Mouse (Mus musculus) kidney, adult 9 months (tissue): ENCODE data around the gene Cox14.
A peak's percentile ranks its signal among the peaks of the same experiment; 100 is the strongest.
"Not testable (repeated sequence)": the region's sequence is repeated elsewhere in the genome, so short reads cannot be mapped to it uniquely, and the experiment has no call there.

Experiments used
- DNase-seq: peaks from one replicate; pipeline ENCODE4 v3.0.0; 2022

The Cox14 gene

DNA sequence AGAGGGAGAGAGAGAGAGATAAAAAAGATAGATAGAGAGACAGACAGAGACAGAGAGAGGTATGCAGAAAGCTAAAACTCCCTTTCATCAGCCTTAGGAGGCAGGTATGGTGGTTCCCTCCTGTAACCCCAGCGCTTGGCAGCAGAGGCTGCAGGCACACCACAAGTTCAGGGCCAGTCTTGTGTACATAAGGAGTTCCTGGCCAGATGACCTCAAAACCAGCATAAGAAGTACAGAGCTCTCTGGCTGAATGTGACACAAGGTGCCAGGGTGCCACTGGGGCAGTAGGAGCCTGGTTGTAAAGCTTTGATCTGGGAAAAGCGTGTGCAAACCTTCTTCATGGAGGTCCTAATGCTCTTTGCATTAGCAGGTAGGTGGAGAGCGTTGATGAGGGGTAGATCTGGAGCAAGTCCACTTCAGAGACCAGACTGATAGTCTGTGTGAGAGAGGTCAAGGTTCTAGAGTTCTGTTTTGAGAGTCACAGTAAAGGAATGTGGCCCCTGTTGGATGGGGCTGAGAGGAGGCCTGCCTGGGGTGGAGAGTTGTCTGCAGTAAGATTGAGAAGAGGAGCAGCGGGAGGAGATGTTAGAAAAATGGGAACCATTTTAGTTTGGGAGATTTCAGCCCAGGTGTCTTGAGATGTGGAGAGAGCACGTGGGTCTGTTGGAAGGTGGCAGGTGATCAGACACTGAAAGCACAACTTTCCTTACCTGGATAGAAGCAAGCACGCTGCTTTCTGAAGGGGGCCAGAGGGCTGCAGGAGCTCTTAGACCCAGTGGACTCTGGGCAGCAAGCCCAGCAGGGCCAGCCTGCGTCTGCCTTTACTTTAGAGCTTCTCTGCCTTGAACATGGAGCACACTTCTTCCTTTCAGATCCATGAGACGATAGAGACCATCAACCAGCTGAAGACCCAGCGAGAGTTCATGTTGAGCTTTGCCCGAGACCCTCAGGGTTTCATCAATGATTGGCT is 14.9 kb upstream of the Cox14 start:
- no peak for DNase-seq

DNA sequence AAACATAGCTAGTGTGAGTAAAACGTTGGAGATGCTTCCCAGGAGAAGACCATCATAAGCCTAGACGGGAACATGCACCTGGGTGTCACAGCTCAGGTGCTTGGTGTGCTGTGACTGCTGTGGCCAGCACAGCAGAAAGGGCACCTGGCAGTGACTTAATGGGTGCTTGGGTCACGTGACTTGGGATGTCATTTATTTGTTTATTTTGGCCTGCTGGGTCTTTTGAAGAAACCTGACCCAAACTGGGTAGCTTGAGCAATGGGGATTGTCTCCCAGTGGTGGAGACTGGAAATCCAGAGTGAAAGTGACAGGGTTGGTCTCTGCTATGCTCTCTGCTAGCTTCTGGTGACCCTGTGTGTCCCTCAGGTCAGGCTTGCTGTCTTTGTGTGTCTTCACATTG is 13.9 kb upstream of the Cox14 start:
- DNase-seq, result no peak

GRCm38 (mm10) chr15:99712666-99713559 is 12.5 kb upstream of the Cox14 start:
- DNase-seq, result no peak

- DNase-seq, result no peak
These were observed 11.8 kb upstream of the Cox14 start for GRCm38 (mm10) chr15:99713569-99713968.

DNA sequence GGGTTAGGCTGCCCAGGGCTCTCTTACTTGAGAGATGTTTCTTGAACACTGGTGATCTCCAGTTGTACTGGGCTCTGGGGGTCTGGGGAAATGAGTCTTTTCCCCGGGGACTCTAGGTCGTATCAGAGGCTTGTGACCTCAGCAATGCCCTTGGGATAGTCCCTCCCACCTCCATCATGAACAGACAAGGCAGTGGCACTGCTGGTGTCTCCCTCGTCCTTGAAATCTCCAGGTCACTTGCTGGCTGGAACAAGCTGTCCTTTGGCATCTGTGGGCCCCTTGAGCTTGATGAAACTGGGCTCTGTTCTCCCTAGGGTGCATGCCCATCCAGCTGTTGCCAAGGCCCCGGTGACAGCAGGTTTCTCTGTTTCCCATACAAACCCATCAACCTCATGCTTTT is 11.2 kb upstream of the Cox14 start:
- DNase-seq, result no peak

- DNase-seq, result peak; percentile 90
These were observed 10.6 kb upstream of the Cox14 start for GRCm38 (mm10) chr15:99714858-99715257.

GRCm38 (mm10) chr15:99715361-99715865 is 10.0 kb upstream of the Cox14 start:
- no peak for DNase-seq

- peak; percentile 83 for DNase-seq
These were observed 9.3 kb upstream of the Cox14 start for GRCm38 (mm10) chr15:99715982-99716746.

GRCm38 (mm10) chr15:99716814-99717213 is 8.6 kb upstream of the Cox14 start:
- DNase-seq, result no peak

GRCm38 (mm10) chr15:99717386-99718334 is 7.8 kb upstream of the Cox14 start, which contains the start of gene Gpd1:
Gene Gpd1, plus strand, starts transcription at chr15:99717515.
- DNase-seq, result peak; percentile 90

DNA sequence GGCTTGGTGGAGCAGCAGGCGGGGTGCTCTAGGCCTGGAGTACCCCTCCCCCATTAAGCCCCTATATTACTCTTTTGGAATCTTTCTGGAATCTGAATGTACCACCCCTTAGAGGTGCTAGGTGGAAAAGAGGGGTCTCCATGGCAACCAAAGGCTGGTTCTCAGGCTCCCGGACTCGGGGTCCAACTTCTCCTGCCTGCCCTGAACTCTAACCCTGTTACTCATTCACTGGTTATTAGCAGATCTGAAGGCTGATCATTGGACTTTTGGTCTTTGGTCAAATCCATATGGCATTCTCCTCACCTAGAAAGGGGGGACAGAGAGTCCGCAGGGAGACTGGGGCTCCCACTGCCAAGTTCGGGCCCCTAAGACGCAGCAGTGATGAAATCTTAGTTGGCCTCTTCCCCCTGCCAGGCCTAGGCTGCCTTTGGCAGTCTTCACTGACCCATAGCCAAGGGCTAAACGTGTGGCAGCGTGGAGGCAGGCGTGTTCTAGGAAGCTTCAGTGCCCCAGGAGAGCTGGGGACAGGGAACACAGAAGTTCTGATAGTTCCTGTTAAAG is 6.9 kb upstream of the Cox14 start:
- peak; percentile 92 for DNase-seq

DNA sequence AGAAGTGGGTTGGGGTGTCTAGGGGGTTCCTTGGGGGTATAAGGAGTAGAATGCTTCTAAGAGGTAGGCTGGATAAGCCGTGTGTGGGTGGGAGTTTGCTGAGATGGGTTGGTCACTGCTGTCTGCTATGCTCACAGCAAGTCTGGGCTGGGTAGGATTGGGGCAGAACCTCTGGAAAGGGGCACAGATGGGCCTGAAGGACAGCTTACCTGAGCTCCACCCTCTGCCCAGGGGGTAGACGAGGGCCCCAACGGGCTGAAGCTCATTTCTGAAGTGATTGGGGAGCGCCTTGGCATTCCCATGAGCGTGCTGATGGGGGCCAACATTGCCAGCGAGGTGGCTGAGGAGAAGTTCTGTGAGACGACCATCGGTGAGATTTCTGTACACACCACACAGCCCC is 5.6 kb upstream of the Cox14 start:
- DNase-seq, result no peak

DNA sequence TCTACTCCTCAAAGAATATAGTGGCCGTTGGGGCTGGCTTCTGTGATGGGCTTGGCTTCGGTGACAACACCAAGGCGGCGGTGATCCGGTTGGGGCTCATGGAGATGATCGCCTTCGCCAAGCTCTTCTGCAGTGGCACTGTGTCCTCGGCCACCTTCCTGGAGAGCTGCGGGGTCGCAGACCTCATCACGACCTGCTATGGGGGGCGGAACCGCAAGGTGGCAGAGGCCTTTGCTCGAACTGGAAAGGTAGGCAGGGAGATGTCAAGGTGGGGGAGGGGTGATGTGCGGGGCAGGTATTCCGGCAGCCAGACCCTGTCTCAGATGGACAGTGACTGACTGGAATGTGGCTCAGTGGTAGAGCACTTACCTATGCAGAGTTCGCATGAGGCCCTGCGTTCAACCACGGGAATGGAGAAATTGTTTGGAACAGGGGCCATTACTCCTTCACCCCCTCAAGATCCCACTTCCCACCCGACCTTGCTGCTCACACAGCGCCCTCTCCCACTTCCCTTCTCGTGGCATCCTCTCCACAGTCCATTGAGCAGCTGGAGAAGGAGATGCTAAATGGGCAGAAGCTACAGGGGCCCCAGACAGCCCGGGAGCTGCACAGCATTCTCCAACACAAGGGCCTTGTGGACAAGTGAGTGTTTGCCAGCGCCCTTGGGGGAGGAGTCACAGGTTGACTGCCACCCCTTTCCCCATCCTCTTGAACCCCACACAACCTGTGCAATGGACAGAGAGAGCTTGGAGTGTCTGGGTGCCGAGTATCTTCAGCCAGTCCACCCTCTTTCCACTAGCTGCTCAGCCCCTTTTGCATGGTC is 3.3 kb upstream of the Cox14 start:
- no peak for DNase-seq

DNA sequence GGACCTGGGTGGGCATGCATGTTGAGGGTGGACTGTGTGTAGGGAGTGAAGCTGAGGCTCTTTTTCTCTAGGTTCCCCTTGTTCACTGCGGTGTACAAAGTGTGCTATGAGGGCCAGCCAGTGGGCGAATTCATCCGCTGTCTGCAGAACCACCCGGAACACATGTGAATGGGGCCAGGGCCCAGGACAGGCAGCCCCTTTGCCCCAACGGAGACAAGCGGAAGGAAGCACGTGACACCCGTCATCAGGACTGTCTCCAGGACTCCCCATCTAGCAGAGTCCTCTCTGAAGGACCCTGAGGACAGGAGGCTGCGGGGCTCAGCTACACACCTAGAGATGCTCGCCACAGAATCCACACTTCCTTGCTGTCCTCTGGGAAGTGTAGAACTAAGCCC is 2.3 kb upstream of the Cox14 start:
- DNase-seq, result no peak

- DNase-seq, result peak; percentile 78
These were observed 1.7 kb upstream of the Cox14 start for GRCm38 (mm10) chr15:99723515-99724291.

GRCm38 (mm10) chr15:99724292-99725021 is 961 bp upstream of the Cox14 start:
- DNase-seq, result peak; percentile 91

DNA sequence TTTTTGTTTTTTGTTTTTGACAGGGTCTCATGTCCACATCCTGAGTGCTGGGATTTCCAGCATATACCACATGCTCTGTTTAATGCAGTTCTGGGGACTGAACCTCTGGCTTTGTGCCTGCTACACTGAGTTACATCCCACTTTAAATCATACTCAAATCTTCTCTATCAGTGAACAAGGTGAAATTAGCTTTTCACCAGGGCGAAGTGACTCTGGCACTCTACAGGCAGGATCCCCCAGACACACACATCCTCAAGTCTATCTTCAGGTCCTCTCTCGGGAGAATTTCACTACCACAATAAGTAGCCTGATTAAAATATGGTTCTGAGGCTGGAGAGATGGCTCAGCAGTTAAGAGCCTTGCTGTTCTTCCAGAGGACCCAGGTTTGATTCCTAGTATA is 1.1 kb downstream of the Cox14 start:
- no peak for DNase-seq

- not testable (repeated sequence) for DNase-seq
These were observed 1.6 kb downstream of the Cox14 start for GRCm38 (mm10) chr15:99727039-99727438.

DNA sequence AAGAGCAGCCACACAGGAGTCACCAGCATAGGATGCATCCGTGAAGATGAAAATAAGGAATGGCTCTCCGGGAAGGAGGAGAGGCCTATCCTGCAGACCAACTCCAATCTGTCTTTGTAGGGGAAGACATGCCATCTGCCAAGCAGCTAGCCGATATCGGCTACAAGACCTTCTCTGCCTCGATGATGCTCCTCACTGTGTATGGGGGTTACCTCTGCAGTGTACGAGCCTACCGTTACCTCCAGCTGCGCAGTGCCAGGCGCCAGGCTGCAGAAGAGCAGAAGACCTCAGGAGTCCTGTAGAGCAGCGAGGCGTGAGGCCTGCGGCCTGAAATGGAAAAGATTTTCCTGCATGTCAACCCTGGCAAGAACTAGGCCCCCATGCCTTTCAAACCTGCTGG is 2.1 kb downstream of the Cox14 start:
- no peak for DNase-seq
